Mouse (Mus musculus) ES-E14 (cell line): Measurements from ENCODE around the gene Gsto2. TPM values are rescaled to one million over a fixed set of nuclear protein-coding genes. Genes with fewer than 3 reads are reported as not detected.

Experiments used
- DNase-seq: peaks from one replicate; pipeline ENCODE4 v3.0.0-alpha.2; 2013; ENCODE audit warnings: low read depth, low spot score
- H3K27ac ChIP-seq: 2 replicates; pipeline ENCODE4 v1.5.1; 2012; ENCODE audit warnings: low read depth, mild to moderate bottlenecking, low read length, moderate library complexity, mixed read lengths; ENCODE audit not compliant: poor library complexity, insufficient read depth, severe bottlenecking
- H3K36me3 ChIP-seq: 2 replicates; pipeline ENCODE4 v1.6.1; 2012; ENCODE audit warnings: mild to moderate bottlenecking, low read length, moderate library complexity, mixed read lengths; ENCODE audit not compliant: control insufficient read depth, poor library complexity, insufficient read depth, severe bottlenecking
- H3K4me1 ChIP-seq, 2 experiments: fragments of 150-350 bp in 1 of 2; sonication (generic) in 1 of 2; 2 replicates each; pipeline ENCODE4 v1.6.1; 2012; ENCODE audit warnings: low read length in 2 of 2, mild to moderate bottlenecking in 1 of 2, mixed read lengths in 1 of 2; ENCODE audit not compliant: control insufficient read depth in 2 of 2, insufficient read depth in 2 of 2, poor library complexity in 1 of 2
- H3K4me3 ChIP-seq, 2 experiments: fragments of 150-350 bp in 1 of 2; sonication (generic) in 1 of 2; 2 replicates each; pipeline ENCODE4 v1.5.1; 2012; ENCODE audit warnings: low read length in 2 of 2, low read depth in 1 of 2, mild to moderate bottlenecking in 1 of 2, mixed read lengths in 1 of 2; ENCODE audit not compliant: insufficient read depth in 1 of 2, poor library complexity in 1 of 2, severe bottlenecking in 1 of 2
- H3K9ac ChIP-seq: 2 replicates; pipeline ENCODE4 v1.6.1; 2012; ENCODE audit warnings: low read depth, mild to moderate bottlenecking, low read length, mixed read lengths; ENCODE audit not compliant: poor library complexity, insufficient read depth, severe bottlenecking
- H3K9me3 ChIP-seq: fragments of 150-350 bp; sonication (generic); 2 replicates; pipeline ENCODE4 v1.6.1; 2012; ENCODE audit warnings: low read depth, mild to moderate bottlenecking, low read length; ENCODE audit not compliant: control insufficient read depth, insufficient read depth
- CHD2 ChIP-seq: IDR thresholded peaks from 2 replicates; pipeline ENCODE4 v1.6.1; 2014; ENCODE audit warnings: mild to moderate bottlenecking, low read depth, low read length, inconsistent platforms
- HCFC1 ChIP-seq: IDR thresholded peaks from 2 replicates; pipeline ENCODE4 v1.6.1; 2012; ENCODE audit warnings: low read length, inconsistent platforms, borderline replicate concordance; ENCODE audit not compliant: insufficient read depth
- MAFK ChIP-seq: IDR thresholded peaks from 2 replicates; pipeline ENCODE4 v1.6.1; 2014; ENCODE audit warnings: mild to moderate bottlenecking, low read depth, low read length, inconsistent platforms; ENCODE audit not compliant: insufficient read depth
- ZC3H11A ChIP-seq: IDR thresholded peaks from 2 replicates; pipeline ENCODE4 v1.6.1; 2012; ENCODE audit warnings: low read depth, mild to moderate bottlenecking, inconsistent platforms, low read length, borderline replicate concordance
- ZNF384 ChIP-seq: IDR thresholded peaks from 2 replicates; pipeline ENCODE4 v1.6.1; 2012; ENCODE audit warnings: low read depth, low read length, inconsistent platforms
- in situ Hi-C, 2 experiments: fragments of 600-800 bp; cut with MboI; formaldehyde crosslinking; loops; one replicate each; pipeline ENCODE4 v1.15.1; 2025; ENCODE audit warnings: low sequenced_read_pairs in 2 of 2, inconsistent platforms in 1 of 2; ENCODE audit not compliant: unreplicated experiment in 2 of 2
- total RNA-seq: library from RNA; depleted of rRNA; stranded (reverse); fragments of 300-350 nt; gene quantifications from 2 replicates; pipeline ENCODE4 v1.2.3, GENCODE M21; 2012

Gsto2 gene
- total RNA-seq, 1 experiment: 0.71 TPM

- TF ChIP-seq CHD2: no peak
- no peak for TF ChIP-seq MAFK
- no peak for TF ChIP-seq ZC3H11A
- no peak for TF ChIP-seq ZNF384
- TF ChIP-seq HCFC1: no peak
- Histone ChIP-seq H3K27ac (no peak within 1 kb of the TSS), H3K36me3 (no peaks in the 10 kb centered on the region), H3K4me1 (no peaks in the 10 kb centered on the region; a peak in 1 of 4 replicates), H3K4me3 (peak within 1 kb of the TSS; percentile 77 to 86), H3K9ac (peak within 1 kb of the TSS; percentile 66), H3K9me3 (no peaks in the 10 kb centered on the region)
- in situ Hi-C loops: no loop called here
- DNase-seq: peak; percentile 46
Measured at GRCm38 (mm10) chr19:47919126-47919965, 54.0 kb downstream of the Gsto2 start, which contains the start of the genes Cfap43 and Itprip. Gene Cfap43, minus strand, starts transcription at chr19:47919287. Gene Itprip, minus strand, starts transcription at chr19:47919299.

- Histone ChIP-seq H3K4me1 (no peaks in the 10 kb centered on the region; a peak in 1 of 4 replicates), H3K9me3 (no peaks in the 10 kb centered on the region), H3K4me3 (peak overlapping the region; percentile 77 to 86; a peak in 2 of 4 replicates), H3K27ac (no peak overlapping the region), H3K36me3 (no peaks in the 10 kb centered on the region), H3K9ac (no peak overlapping the region)
- TF ChIP-seq CHD2 (no peak), MAFK (no peak), HCFC1 (no peak), ZNF384 (no peak), ZC3H11A (no peak)
- in situ Hi-C loops: no loop called here
- no peak for DNase-seq
Measured at GRCm38 (mm10) chr19:47919966-47920375, 54.6 kb downstream of the Gsto2 start.

GRCm38 (mm10) chr19:47925819-47926218 lies 60.5 kb downstream of the Gsto2 start:
- no peaks in the 10 kb centered on the region for H3K36me3 ChIP-seq
- no peak overlapping the region for H3K4me3 ChIP-seq
- H3K27ac ChIP-seq: no peak overlapping the region
- DNase-seq: no peak
- H3K4me1 ChIP-seq: no peaks in the 10 kb centered on the region
- in situ Hi-C loops: loop anchor here in 1 of 2 experiments (5.0 kb wide), 1 partner anchor 44 kb away; no protein-coding TSS in a partner anchor
- H3K9ac ChIP-seq: no peak overlapping the region
- no peaks in the 10 kb centered on the region for H3K9me3 ChIP-seq
- TF ChIP-seq HCFC1 (no peak), ZC3H11A (no peak), ZNF384 (no peak), CHD2 (no peak), MAFK (no peak)

GRCm38 (mm10) chr19:47927032-47927431 lies 61.7 kb downstream of the Gsto2 start:
- Histone ChIP-seq H3K4me1 (no peaks in the 10 kb centered on the region), H3K9me3 (no peaks in the 10 kb centered on the region), H3K27ac (no peak overlapping the region), H3K4me3 (no peak overlapping the region), H3K36me3 (no peaks in the 10 kb centered on the region), H3K9ac (no peak overlapping the region)
- no peak for DNase-seq
- in situ Hi-C loops: loop anchor here in 1 of 2 experiments (5.0 kb wide), 1 partner anchor 45 kb away; no protein-coding TSS in a partner anchor
- TF ChIP-seq ZNF384: no peak
- no peak for TF ChIP-seq ZC3H11A
- no peak for TF ChIP-seq CHD2
- no peak for TF ChIP-seq MAFK
- TF ChIP-seq HCFC1: no peak
